Comparison of ENCODE assay signal across 8 mouse cellular contexts in genomic region chr5:34287838-34288145, GRCm38 (mm10). TPM values are rescaled to one million over a fixed set of nuclear protein-coding genes. Genes with fewer than 3 reads are reported as not detected.
DNase-seq lines count a peak whose midpoint lies in the region; ATAC-seq lines count a peak whose summit lies in the region.

No protein-coding gene starts in this region.

- no peak for DNase-seq in heart, postnatal 4 days
- peak; percentile 61 for DNase-seq in brain, adult 2 months (ENCODE audit: low read depth, low spot score)
- no peak for DNase-seq in hindbrain, embryonic 10.5 days (ENCODE audit: low spot score)
- DNase-seq in thymus, postnatal 0 days (ENCODE audit: low spot score): no peak
- no peak for DNase-seq in adrenal gland, postnatal 36 days
- DNase-seq in kidney, postnatal 4 days: no peak

- H3K27me3 ChIP-seq in heart, embryonic 16.5 days (ENCODE audit: control insufficient read depth, insufficient read depth, low read length): peaks cover 48% of the 10 kb centered on the region
- peaks cover 88% of the 10 kb centered on the region for H3K27me3 ChIP-seq in hindbrain, embryonic 10.5 days (ENCODE audit: insufficient read depth, poor library complexity, severe bottlenecking)
- H3K27me3 ChIP-seq in midbrain, embryonic 12.5 days: peaks cover 67% of the 10 kb centered on the region

- no peaks in the 10 kb centered on the region for H3K9me3 ChIP-seq in heart, embryonic 16.5 days (replicated peaks; ENCODE audit: control insufficient read depth, low read length)
- H3K9me3 ChIP-seq in hindbrain, embryonic 10.5 days: no peaks in the 10 kb centered on the region
- no peaks in the 10 kb centered on the region for H3K9me3 ChIP-seq in midbrain, embryonic 12.5 days

- peaks cover 10% of the 10 kb centered on the region for H3K4me1 ChIP-seq in heart, embryonic 16.5 days (ENCODE audit: control insufficient read depth, insufficient read depth, low read length)
- H3K4me1 ChIP-seq in hindbrain, embryonic 10.5 days (replicated peaks): peaks cover 37% of the 10 kb centered on the region
- peaks cover 27% of the 10 kb centered on the region for H3K4me1 ChIP-seq in midbrain, embryonic 12.5 days

- H3K27ac ChIP-seq in heart, embryonic 16.5 days (ENCODE audit: low read length): no peak overlapping the region
- H3K27ac ChIP-seq in hindbrain, embryonic 10.5 days: peak overlapping the region; percentile 72
- no peak overlapping the region for H3K27ac ChIP-seq in midbrain, embryonic 12.5 days (replicated peaks)

- ATAC-seq in heart, embryonic 16.5 days (replicated peaks; ENCODE audit: extremely low read depth, insufficient read depth, low FRiP score): no peak
- ATAC-seq in midbrain, embryonic 12.5 days (ENCODE audit: low FRiP score, low read depth): 0 out of 2 replicates have a peak, but pooled peaks have one; percentile 6

- H3K36me3 ChIP-seq in heart, embryonic 16.5 days (ENCODE audit: control insufficient read depth, insufficient read depth): no peaks in the 10 kb centered on the region
- no peaks in the 10 kb centered on the region for H3K36me3 ChIP-seq in hindbrain, embryonic 10.5 days
- no peaks in the 10 kb centered on the region for H3K36me3 ChIP-seq in midbrain, embryonic 12.5 days

- peak overlapping the region; percentile 64 for H3K4me3 ChIP-seq in heart, embryonic 16.5 days (ENCODE audit: low read length)
- peak overlapping the region; percentile 75 for H3K4me3 ChIP-seq in hindbrain, embryonic 10.5 days
- H3K4me3 ChIP-seq in midbrain, embryonic 12.5 days: peak overlapping the region; percentile 69

- peak overlapping the region; percentile 78 for H3K4me2 ChIP-seq in heart, embryonic 16.5 days (ENCODE audit: low read depth, low read length)
- peak overlapping the region; percentile 90 for H3K4me2 ChIP-seq in midbrain, embryonic 12.5 days (replicated peaks)

- H3K9ac ChIP-seq in heart, embryonic 16.5 days (ENCODE audit: low read length): no peak overlapping the region; the same call in 1 of the 2 replicates
- peak overlapping the region; percentile 60 for H3K9ac ChIP-seq in midbrain, embryonic 12.5 days (replicated peaks)

- 1% methylated on average over 18 of the region's 18 CpGs for WGBS in heart, embryonic 16.5 days
- 1% methylated on average over 18 of the region's 18 CpGs for WGBS in hindbrain, embryonic 10.5 days
- under 1% methylated on average over 18 of the region's 18 CpGs for WGBS in midbrain, embryonic 12.5 days

RNA-seq across cellular contexts. Expression of gene Zfyve28, which starts 0.5 kb away (rescaled TPM):
- 0.49 and 0.72 TPM in 2 replicates for polyA plus RNA-seq in heart, embryonic 16.5 days (2015; fragmentation: Nextera tagmentation; extraction: Ambion mirVana)
- 1 to 10 TPM; 1.5 to 2.5 TPM for total RNA-seq in heart, postnatal 4 days (2021)
- 1.3 and 2.0 TPM in 2 replicates for polyA plus RNA-seq in hindbrain, embryonic 10.5 days (2016; fragmentation: Nextera tagmentation; extraction: Ambion mirVana)
- polyA plus RNA-seq in midbrain, embryonic 12.5 days (2016; fragmentation: Nextera tagmentation; extraction: Ambion mirVana): 1.9 and 2.5 TPM in 2 replicates
- polyA plus RNA-seq in thymus, postnatal 0 days (2015; fragmentation: Nextera tagmentation; extraction: Ambion mirVana): 10.0 and 12.7 TPM in 2 replicates
- under 1 TPM; 0.36 to 0.60 TPM for total RNA-seq in adrenal gland, postnatal 36 days (2021)

RNA-seq across cellular contexts. Expression of gene Cfap99, which starts 0.6 kb away (rescaled TPM):
- polyA plus RNA-seq in heart, embryonic 16.5 days (2015; fragmentation: Nextera tagmentation; extraction: Ambion mirVana): 0.08 TPM in 1 of 2 replicates, not detected in the other
- not detected for total RNA-seq in heart, postnatal 4 days (2021)
- polyA plus RNA-seq in hindbrain, embryonic 10.5 days (2016; fragmentation: Nextera tagmentation; extraction: Ambion mirVana): not detected in 2 replicates
- polyA plus RNA-seq in midbrain, embryonic 12.5 days (2016; fragmentation: Nextera tagmentation; extraction: Ambion mirVana): not detected in 2 replicates
- polyA plus RNA-seq in thymus, postnatal 0 days (2015; fragmentation: Nextera tagmentation; extraction: Ambion mirVana): not detected in 2 replicates
- not detected for total RNA-seq in adrenal gland, postnatal 36 days (2021)

RNA-seq across cellular contexts. Expression of gene Rnf4, which starts 48.3 kb away (rescaled TPM):
- polyA plus RNA-seq in heart, embryonic 16.5 days (2015; fragmentation: Nextera tagmentation; extraction: Ambion mirVana): 111 and 115 TPM in 2 replicates
- total RNA-seq in heart, postnatal 4 days (2021): 10 to 100 TPM; 85.8 to 86.3 TPM
- 181 and 193 TPM in 2 replicates for polyA plus RNA-seq in hindbrain, embryonic 10.5 days (2016; fragmentation: Nextera tagmentation; extraction: Ambion mirVana)
- polyA plus RNA-seq in midbrain, embryonic 12.5 days (2016; fragmentation: Nextera tagmentation; extraction: Ambion mirVana): 155 and 172 TPM in 2 replicates
- 138 TPM in 2 replicates for polyA plus RNA-seq in thymus, postnatal 0 days (2015; fragmentation: Nextera tagmentation; extraction: Ambion mirVana)
- 100 to 1,000 TPM; 100 to 102 TPM for total RNA-seq in adrenal gland, postnatal 36 days (2021)
